Mouse (Mus musculus): ENCODE data around the gene Cdc7. TPM values are rescaled to one million over a fixed set of nuclear protein-coding genes. Genes with fewer than 3 reads are reported as not detected.

Gene Cdc7
- polyA plus RNA-seq, 1 experiment from 2014 or later, result 37.0 TPM

GRCm38 (mm10) chr5:107002091-107002416 is 37.9 kb downstream of the Cdc7 start:
- Histone ChIP-seq H3K36me3 (ENCODE audit: control insufficient read depth, insufficient read depth, low read length) (no peaks in the 10 kb centered on the region), H3K27me3 (replicated peaks; ENCODE audit: control insufficient read depth, insufficient read depth, low read length) (no peaks in the 10 kb centered on the region), H3K9me3 (ENCODE audit: control insufficient read depth, low read length) (0 out of 2 replicates have a peak, but pooled peaks cover 3% of the 10 kb centered on the region), H3K9ac (ENCODE audit: low read depth, low read length) (no peak overlapping the region), H3K4me3 (ENCODE audit: low read length) (no peak overlapping the region), H3K4me2 (ENCODE audit: low read length) (no peak overlapping the region), H3K4me1 (ENCODE audit: control insufficient read depth, insufficient read depth, low read depth, low read length) (no peaks in the 10 kb centered on the region), H3K27ac (ENCODE audit: low read depth, low read length) (no peak overlapping the region)
- 43% methylated on average over 5 of the region's 5 CpGs for WGBS
- ATAC-seq, result no peak

- Histone ChIP-seq H3K4me2 (ENCODE audit: low read length) (no peak overlapping the region), H3K4me3 (ENCODE audit: low read length) (no peak overlapping the region), H3K4me1 (ENCODE audit: control insufficient read depth, insufficient read depth, low read depth, low read length) (no peaks in the 10 kb centered on the region), H3K36me3 (ENCODE audit: control insufficient read depth, insufficient read depth, low read length) (no peaks in the 10 kb centered on the region), H3K9ac (ENCODE audit: low read depth, low read length) (no peak overlapping the region), H3K27ac (ENCODE audit: low read depth, low read length) (no peak overlapping the region), H3K9me3 (ENCODE audit: control insufficient read depth, low read length) (0 out of 2 replicates have a peak, but pooled peaks cover 3% of the 10 kb centered on the region), H3K27me3 (replicated peaks; ENCODE audit: control insufficient read depth, insufficient read depth, low read length) (no peaks in the 10 kb centered on the region)
- WGBS, result 98% methylated on average over 3 of the region's 3 CpGs
- no peak for ATAC-seq
Measured at GRCm38 (mm10) chr5:107009721-107010120, 45.6 kb downstream of the Cdc7 start.

GRCm38 (mm10) chr5:107010300-107010699 is 46.2 kb downstream of the Cdc7 start:
- no peak overlapping the region for H3K27ac ChIP-seq (ENCODE audit: low read depth, low read length)
- 0 out of 2 replicates have a peak, but pooled peaks cover 3% of the 10 kb centered on the region for H3K9me3 ChIP-seq (ENCODE audit: control insufficient read depth, low read length)
- H3K4me1 ChIP-seq (ENCODE audit: control insufficient read depth, insufficient read depth, low read depth, low read length), result no peaks in the 10 kb centered on the region
- no peak overlapping the region for H3K4me2 ChIP-seq (ENCODE audit: low read length)
- no peak overlapping the region for H3K4me3 ChIP-seq (ENCODE audit: low read length)
- no peaks in the 10 kb centered on the region for H3K36me3 ChIP-seq (ENCODE audit: control insufficient read depth, insufficient read depth, low read length)
- WGBS, result 76% methylated on average over 3 of the region's 3 CpGs
- no peak for ATAC-seq
- H3K9ac ChIP-seq (ENCODE audit: low read depth, low read length), result no peak overlapping the region
- H3K27me3 ChIP-seq (replicated peaks; ENCODE audit: control insufficient read depth, insufficient read depth, low read length), result no peaks in the 10 kb centered on the region

GRCm38 (mm10) chr5:107011316-107012029 is 47.4 kb downstream of the Cdc7 start:
- H3K27me3 ChIP-seq (replicated peaks; ENCODE audit: control insufficient read depth, insufficient read depth, low read length), result no peaks in the 10 kb centered on the region
- H3K9me3 ChIP-seq (ENCODE audit: control insufficient read depth, low read length), result 0 out of 2 replicates have a peak, but pooled peaks cover under 1% of the 10 kb centered on the region
- no peaks in the 10 kb centered on the region for H3K4me1 ChIP-seq (ENCODE audit: control insufficient read depth, insufficient read depth, low read depth, low read length)
- ATAC-seq, result no peak
- no peak overlapping the region for H3K4me3 ChIP-seq (ENCODE audit: low read length)
- H3K36me3 ChIP-seq (ENCODE audit: control insufficient read depth, insufficient read depth, low read length), result no peaks in the 10 kb centered on the region
- 63% methylated on average over 7 of the region's 7 CpGs for WGBS
- H3K9ac ChIP-seq (ENCODE audit: low read depth, low read length), result no peak overlapping the region
- no peak overlapping the region for H3K4me2 ChIP-seq (ENCODE audit: low read length)
- no peak overlapping the region for H3K27ac ChIP-seq (ENCODE audit: low read depth, low read length)

GRCm38 (mm10) chr5:107012030-107012715 is 48.1 kb downstream of the Cdc7 start:
- H3K4me2 ChIP-seq (ENCODE audit: low read length), result no peak overlapping the region
- H3K27me3 ChIP-seq (replicated peaks; ENCODE audit: control insufficient read depth, insufficient read depth, low read length), result no peaks in the 10 kb centered on the region
- no peak for ATAC-seq
- H3K27ac ChIP-seq (ENCODE audit: low read depth, low read length), result no peak overlapping the region
- H3K36me3 ChIP-seq (ENCODE audit: control insufficient read depth, insufficient read depth, low read length), result no peaks in the 10 kb centered on the region
- H3K9ac ChIP-seq (ENCODE audit: low read depth, low read length), result no peak overlapping the region
- no peaks in the 10 kb centered on the region for H3K9me3 ChIP-seq (ENCODE audit: control insufficient read depth, low read length)
- no peaks in the 10 kb centered on the region for H3K4me1 ChIP-seq (ENCODE audit: control insufficient read depth, insufficient read depth, low read depth, low read length)
- 49% methylated on average over 11 of the region's 11 CpGs for WGBS
- no peak overlapping the region for H3K4me3 ChIP-seq (ENCODE audit: low read length)

- no peak overlapping the region for H3K4me2 ChIP-seq (ENCODE audit: low read length)
- WGBS, result 47% methylated on average over 2 of the region's 2 CpGs
- ATAC-seq, result no peak
- no peaks in the 10 kb centered on the region for H3K4me1 ChIP-seq (ENCODE audit: control insufficient read depth, insufficient read depth, low read depth, low read length)
- H3K27me3 ChIP-seq (replicated peaks; ENCODE audit: control insufficient read depth, insufficient read depth, low read length), result no peaks in the 10 kb centered on the region
- no peaks in the 10 kb centered on the region for H3K9me3 ChIP-seq (ENCODE audit: control insufficient read depth, low read length)
- no peak overlapping the region for H3K9ac ChIP-seq (ENCODE audit: low read depth, low read length)
- no peak overlapping the region for H3K27ac ChIP-seq (ENCODE audit: low read depth, low read length)
- no peaks in the 10 kb centered on the region for H3K36me3 ChIP-seq (ENCODE audit: control insufficient read depth, insufficient read depth, low read length)
- no peak overlapping the region for H3K4me3 ChIP-seq (ENCODE audit: low read length)
Measured at GRCm38 (mm10) chr5:107013393-107013792, 49.3 kb downstream of the Cdc7 start.

- no peaks in the 10 kb centered on the region for H3K9me3 ChIP-seq (ENCODE audit: control insufficient read depth, low read length)
- no peak overlapping the region for H3K27ac ChIP-seq (ENCODE audit: low read depth, low read length)
- H3K4me3 ChIP-seq (ENCODE audit: low read length), result no peak overlapping the region
- no peak overlapping the region for H3K4me2 ChIP-seq (ENCODE audit: low read length)
- no peaks in the 10 kb centered on the region for H3K4me1 ChIP-seq (ENCODE audit: control insufficient read depth, insufficient read depth, low read depth, low read length)
- H3K9ac ChIP-seq (ENCODE audit: low read depth, low read length), result no peak overlapping the region
- WGBS, result 84% methylated on average over 7 of the region's 7 CpGs
- no peak for ATAC-seq
- H3K27me3 ChIP-seq (replicated peaks; ENCODE audit: control insufficient read depth, insufficient read depth, low read length), result no peaks in the 10 kb centered on the region
- no peaks in the 10 kb centered on the region for H3K36me3 ChIP-seq (ENCODE audit: control insufficient read depth, insufficient read depth, low read length)
Measured at GRCm38 (mm10) chr5:107014146-107014545, 50.0 kb downstream of the Cdc7 start.

GRCm38 (mm10) chr5:107015046-107015421 is 50.9 kb downstream of the Cdc7 start:
- no peak overlapping the region for H3K4me2 ChIP-seq (ENCODE audit: low read length)
- no peak for ATAC-seq
- H3K9me3 ChIP-seq (ENCODE audit: control insufficient read depth, low read length), result no peaks in the 10 kb centered on the region
- no peak overlapping the region for H3K9ac ChIP-seq (ENCODE audit: low read depth, low read length)
- WGBS, result 85% methylated on average over 2 of the region's 2 CpGs
- no peaks in the 10 kb centered on the region for H3K27me3 ChIP-seq (replicated peaks; ENCODE audit: control insufficient read depth, insufficient read depth, low read length)
- H3K27ac ChIP-seq (ENCODE audit: low read depth, low read length), result no peak overlapping the region
- no peaks in the 10 kb centered on the region for H3K4me1 ChIP-seq (ENCODE audit: control insufficient read depth, insufficient read depth, low read depth, low read length)
- H3K36me3 ChIP-seq (ENCODE audit: control insufficient read depth, insufficient read depth, low read length), result no peaks in the 10 kb centered on the region
- no peak overlapping the region for H3K4me3 ChIP-seq (ENCODE audit: low read length)

GRCm38 (mm10) chr5:107015422-107016081 is 51.4 kb downstream of the Cdc7 start:
- Histone ChIP-seq H3K9me3 (ENCODE audit: control insufficient read depth, low read length) (no peaks in the 10 kb centered on the region), H3K4me1 (ENCODE audit: control insufficient read depth, insufficient read depth, low read depth, low read length) (no peaks in the 10 kb centered on the region), H3K9ac (ENCODE audit: low read depth, low read length) (no peak overlapping the region), H3K27ac (ENCODE audit: low read depth, low read length) (no peak overlapping the region), H3K27me3 (replicated peaks; ENCODE audit: control insufficient read depth, insufficient read depth, low read length) (no peaks in the 10 kb centered on the region), H3K4me2 (ENCODE audit: low read length) (no peak overlapping the region), H3K4me3 (ENCODE audit: low read length) (no peak overlapping the region), H3K36me3 (ENCODE audit: control insufficient read depth, insufficient read depth, low read length) (no peaks in the 10 kb centered on the region)
- ATAC-seq, result no peak
- 42% methylated on average over 10 of the region's 10 CpGs for WGBS

All from hindbrain, embryonic 16.5 days (tissue).